Mouse (Mus musculus) olfactory bulb, adult 2 months (tissue): ENCODE data around the gene Frs3.
A peak's percentile ranks its signal among the peaks of the same experiment; 100 is the strongest.

ENCODE experiments used
- CTCF ChIP-seq: fragments of 200-500 bp; IDR thresholded peaks from 2 replicates; pipeline ENCODE4 v1.5.1; 2012; ENCODE audit warnings: low read depth, mild to moderate bottlenecking, low read length, moderate library complexity; ENCODE audit not compliant: insufficient read depth
- POLR2A ChIP-seq: fragments of 200-500 bp; IDR thresholded peaks from 2 replicates; pipeline ENCODE4 v1.6.1; 2012; ENCODE audit warnings: mild to moderate bottlenecking, low read depth, low read length, moderate library complexity; ENCODE audit not compliant: insufficient read depth

DNA sequence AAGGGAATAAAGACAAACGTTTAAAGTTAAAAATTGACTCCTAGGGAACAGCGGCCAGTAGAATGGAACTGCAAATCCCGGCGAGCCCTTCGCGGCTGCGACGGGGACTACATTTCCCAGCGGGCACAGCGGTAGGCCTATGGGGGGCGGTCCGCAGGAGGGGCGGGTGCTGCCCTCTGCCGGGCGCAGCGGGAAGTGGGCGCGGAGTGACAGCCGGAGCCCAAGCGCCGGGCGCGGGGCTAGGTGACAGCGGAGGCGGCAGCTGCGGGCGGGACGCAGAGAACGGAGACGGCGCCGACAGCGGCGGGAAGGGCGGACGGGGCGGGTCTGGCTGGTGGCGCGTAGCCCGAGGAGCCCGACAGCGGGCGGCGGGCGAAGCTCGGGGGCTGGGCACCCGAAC lies 48.0 kb downstream of the Frs3 start, which contains the start of gene Tfeb:
- TF ChIP-seq CTCF (peak; percentile 94), POLR2A (no peak)
